Mouse (Mus musculus): ENCODE measurements around the gene Actrt2. TPM values are rescaled to one million over a fixed set of nuclear protein-coding genes. Genes with fewer than 3 reads are reported as not detected.

Actrt2 gene
- polyA plus RNA-seq, 1 experiment: not detected

- Histone ChIP-seq H3K27ac (ENCODE audit: insufficient read depth, low read depth, low read length) (no peak overlapping the region), H3K4me1 (ENCODE audit: control insufficient read depth, insufficient read depth, low read length) (peaks cover 5% of the 10 kb centered on the region; the same call in 1 of the 2 replicates), H3K4me3 (ENCODE audit: insufficient read depth, low read depth, low read length) (no peak overlapping the region)
- TF ChIP-seq CTCF (IDR thresholded peaks at IDR 0.05; ENCODE audit: insufficient read depth, low read depth, low read length): no peak
- TF ChIP-seq POLR2A (IDR thresholded peaks at IDR 0.05; ENCODE audit: insufficient read depth, low read depth, low read length): no peak
- 82% methylated on average over 5 of the region's 5 CpGs for WGBS
Observed at GRCm38 (mm10) chr4:154696552-154696951, 28.9 kb upstream of the Actrt2 start.

DNA sequence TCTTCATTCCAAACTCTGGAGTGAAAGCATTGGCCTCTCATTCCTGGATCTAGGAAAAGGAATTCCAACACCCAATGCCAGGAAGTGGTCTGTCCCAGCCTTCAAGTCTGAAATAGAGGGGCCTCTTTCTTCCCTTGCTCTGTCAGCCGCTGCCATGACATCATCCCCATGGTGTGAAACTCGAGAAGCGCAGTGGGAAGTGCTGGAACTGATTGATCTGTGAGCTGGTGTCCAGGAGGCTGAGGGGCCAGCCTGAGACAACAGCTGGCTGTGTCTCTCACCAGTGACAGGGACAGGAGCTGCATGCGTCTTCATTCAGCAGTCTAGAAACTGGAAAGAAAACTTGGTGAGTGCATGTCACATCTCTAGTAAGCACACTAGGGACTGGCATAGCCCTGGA, 28.5 kb upstream of the Actrt2 start:
- WGBS: 57% methylated on average over 4 of the region's 4 CpGs
- no peak overlapping the region for H3K27ac ChIP-seq (ENCODE audit: insufficient read depth, low read depth, low read length)
- no peak overlapping the region for H3K4me3 ChIP-seq (ENCODE audit: insufficient read depth, low read depth, low read length)
- peaks cover 5% of the 10 kb centered on the region; the same call in 1 of the 2 replicates for H3K4me1 ChIP-seq (ENCODE audit: control insufficient read depth, insufficient read depth, low read length)
- no peak for TF ChIP-seq CTCF (IDR thresholded peaks at IDR 0.05; ENCODE audit: insufficient read depth, low read depth, low read length)
- no peak for TF ChIP-seq POLR2A (IDR thresholded peaks at IDR 0.05; ENCODE audit: insufficient read depth, low read depth, low read length)

DNA sequence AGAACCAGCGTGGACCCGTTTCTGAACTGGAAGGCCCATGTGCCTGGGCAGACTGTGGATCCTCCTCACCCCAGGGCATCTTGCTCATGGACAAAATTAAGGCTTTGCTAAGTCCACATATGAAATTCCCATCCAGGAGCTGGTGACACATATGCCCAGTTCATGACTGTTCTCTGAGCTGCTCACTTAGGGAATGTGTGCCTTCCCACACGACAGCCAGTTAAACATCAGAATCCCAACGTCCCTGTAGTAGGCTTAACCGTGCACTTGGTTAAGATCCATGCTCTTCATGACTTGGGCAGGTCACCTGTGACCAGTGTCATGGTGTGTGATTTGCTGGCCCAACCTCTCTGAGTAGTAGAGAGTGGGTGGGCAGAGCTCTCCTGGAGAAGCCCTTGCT, 26.7 kb upstream of the Actrt2 start:
- Histone ChIP-seq H3K4me1 (ENCODE audit: control insufficient read depth, insufficient read depth, low read length) (peaks cover 5% of the 10 kb centered on the region; the same call in 1 of the 2 replicates), H3K27ac (ENCODE audit: insufficient read depth, low read depth, low read length) (no peak overlapping the region), H3K4me3 (ENCODE audit: insufficient read depth, low read depth, low read length) (no peak overlapping the region)
- WGBS: 89% methylated on average over 5 of the region's 5 CpGs
- TF ChIP-seq CTCF (IDR thresholded peaks at IDR 0.05; ENCODE audit: insufficient read depth, low read depth, low read length): no peak
- TF ChIP-seq POLR2A (IDR thresholded peaks at IDR 0.05; ENCODE audit: insufficient read depth, low read depth, low read length): no peak

DNA sequence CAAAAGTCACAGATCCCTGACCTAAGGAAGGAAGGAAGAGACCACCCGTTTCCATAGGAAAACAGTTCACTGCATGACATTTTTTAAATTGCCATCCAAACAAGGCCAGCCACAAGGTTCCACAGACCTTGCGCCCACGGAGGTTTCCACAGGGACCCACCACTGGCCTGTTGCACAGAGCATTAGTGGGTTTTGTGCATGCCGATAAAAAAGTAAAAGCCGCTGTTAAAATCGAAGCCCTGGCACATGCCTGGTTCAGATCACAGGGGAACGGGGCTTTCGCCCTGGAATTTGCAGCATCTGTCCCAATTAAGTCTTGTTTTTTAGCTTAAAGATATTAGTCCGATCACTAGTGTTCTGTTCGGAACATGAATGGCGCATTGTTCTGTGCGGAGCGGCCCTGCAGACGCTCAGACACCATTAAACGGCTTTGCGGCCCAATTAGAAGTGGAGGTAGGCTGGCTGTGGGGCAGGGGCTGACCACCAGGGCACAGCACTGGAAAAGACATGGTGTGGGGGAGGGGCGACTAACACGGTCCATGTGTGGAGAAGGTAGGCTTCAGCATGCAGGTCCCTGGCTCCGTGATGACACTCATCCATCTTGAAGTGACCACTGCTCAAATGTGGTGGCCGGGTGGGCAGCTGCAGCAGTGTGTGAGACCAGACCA, 25.8 kb upstream of the Actrt2 start:
- H3K27ac ChIP-seq (ENCODE audit: insufficient read depth, low read depth, low read length): no peak overlapping the region
- no peak overlapping the region for H3K4me3 ChIP-seq (ENCODE audit: insufficient read depth, low read depth, low read length)
- TF ChIP-seq POLR2A (IDR thresholded peaks at IDR 0.05; ENCODE audit: insufficient read depth, low read depth, low read length): no peak
- no peak for TF ChIP-seq CTCF (IDR thresholded peaks at IDR 0.05; ENCODE audit: insufficient read depth, low read depth, low read length)
- WGBS: 41% methylated on average over 20 of the region's 20 CpGs
- peaks cover 5% of the 10 kb centered on the region; the same call in 1 of the 2 replicates for H3K4me1 ChIP-seq (ENCODE audit: control insufficient read depth, insufficient read depth, low read length)

DNA sequence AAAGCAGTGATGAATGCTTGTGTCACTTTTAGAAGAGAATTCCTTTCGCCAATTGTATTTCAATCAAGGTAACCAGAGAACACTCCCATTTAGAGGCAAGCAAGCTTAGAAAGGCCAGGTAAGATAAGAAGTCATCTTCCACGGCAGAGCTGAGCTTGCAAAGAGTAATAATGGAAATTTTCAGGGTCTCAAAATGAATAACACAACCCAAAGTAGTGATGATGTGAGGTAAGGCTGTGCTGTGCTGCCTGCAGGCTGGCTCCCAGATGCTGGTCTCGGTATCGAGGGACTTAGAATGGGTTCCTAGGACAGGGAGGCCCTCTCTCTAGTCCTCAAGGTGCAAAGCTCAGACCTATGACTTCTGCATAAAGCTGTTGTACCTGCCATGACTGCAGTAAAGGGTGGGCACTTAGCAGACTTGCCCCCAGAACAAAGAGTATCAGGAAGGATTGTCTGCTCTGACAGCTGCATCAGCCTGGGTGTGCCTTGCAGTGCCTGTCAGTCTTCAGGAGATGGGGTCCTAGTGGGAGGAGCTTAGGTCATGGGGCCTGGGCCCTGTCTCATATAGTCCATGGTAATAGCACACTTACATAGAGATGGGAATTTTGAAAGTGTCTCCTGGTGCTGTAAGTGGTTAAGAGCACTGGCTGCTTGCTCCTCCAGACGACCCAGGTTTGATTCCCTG, 15.5 kb upstream of the Actrt2 start:
- Histone ChIP-seq H3K4me1 (ENCODE audit: control insufficient read depth, insufficient read depth, low read length) (no peaks in the 10 kb centered on the region), H3K27ac (ENCODE audit: insufficient read depth, low read depth, low read length) (no peak overlapping the region), H3K4me3 (ENCODE audit: insufficient read depth, low read depth, low read length) (no peak overlapping the region)
- TF ChIP-seq POLR2A (IDR thresholded peaks at IDR 0.05; ENCODE audit: insufficient read depth, low read depth, low read length): no peak
- no peak for TF ChIP-seq CTCF (IDR thresholded peaks at IDR 0.05; ENCODE audit: insufficient read depth, low read depth, low read length)
- 92% methylated on average over 5 of the region's 5 CpGs for WGBS

GRCm38 (mm10) chr4:154682311-154682710, 14.6 kb upstream of the Actrt2 start:
- TF ChIP-seq CTCF (IDR thresholded peaks at IDR 0.05; ENCODE audit: insufficient read depth, low read depth, low read length) (no peak), POLR2A (IDR thresholded peaks at IDR 0.05; ENCODE audit: insufficient read depth, low read depth, low read length) (no peak)
- Histone ChIP-seq H3K4me1 (ENCODE audit: control insufficient read depth, insufficient read depth, low read length) (no peaks in the 10 kb centered on the region), H3K27ac (ENCODE audit: insufficient read depth, low read depth, low read length) (no peak overlapping the region), H3K4me3 (ENCODE audit: insufficient read depth, low read depth, low read length) (no peak overlapping the region)
- WGBS: 57% methylated on average over 14 of the region's 14 CpGs

DNA sequence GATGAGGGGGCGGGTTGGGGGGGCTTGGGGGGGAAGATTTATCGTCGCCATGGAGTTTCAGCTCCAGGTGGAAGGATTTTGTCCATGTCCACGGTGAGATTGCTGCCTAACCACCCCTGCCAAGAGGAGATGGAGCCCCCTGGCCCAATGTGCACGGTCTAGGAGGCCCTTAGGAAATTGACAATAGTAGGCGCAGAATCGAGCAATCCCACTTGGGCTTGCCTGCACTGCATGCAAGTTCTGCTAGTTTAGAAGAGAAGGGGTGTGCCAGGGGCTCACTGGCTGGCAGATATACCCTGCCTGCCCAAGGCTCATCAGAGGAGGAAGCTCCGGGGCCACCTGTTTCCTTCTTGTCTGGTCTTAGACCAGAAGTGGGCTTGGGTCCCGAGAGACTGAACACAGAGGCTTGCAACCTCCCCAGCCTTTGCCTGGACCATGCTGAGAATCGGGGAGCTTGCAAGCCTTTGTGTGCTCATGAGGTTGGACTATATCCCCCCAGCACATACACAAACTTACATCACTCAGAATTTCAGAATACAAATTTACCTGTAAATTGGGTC, 7.9 kb upstream of the Actrt2 start:
- TF ChIP-seq POLR2A (IDR thresholded peaks at IDR 0.05; ENCODE audit: insufficient read depth, low read depth, low read length) (no peak), CTCF (IDR thresholded peaks at IDR 0.05; ENCODE audit: insufficient read depth, low read depth, low read length) (no peak)
- no peak overlapping the region for H3K4me3 ChIP-seq (ENCODE audit: insufficient read depth, low read depth, low read length)
- 0 out of 2 replicates have a peak, but pooled peaks cover 4% of the 10 kb centered on the region for H3K4me1 ChIP-seq (ENCODE audit: control insufficient read depth, insufficient read depth, low read length)
- no peak overlapping the region for H3K27ac ChIP-seq (ENCODE audit: insufficient read depth, low read depth, low read length)
- 58% methylated on average over 10 of the region's 10 CpGs for WGBS

DNA sequence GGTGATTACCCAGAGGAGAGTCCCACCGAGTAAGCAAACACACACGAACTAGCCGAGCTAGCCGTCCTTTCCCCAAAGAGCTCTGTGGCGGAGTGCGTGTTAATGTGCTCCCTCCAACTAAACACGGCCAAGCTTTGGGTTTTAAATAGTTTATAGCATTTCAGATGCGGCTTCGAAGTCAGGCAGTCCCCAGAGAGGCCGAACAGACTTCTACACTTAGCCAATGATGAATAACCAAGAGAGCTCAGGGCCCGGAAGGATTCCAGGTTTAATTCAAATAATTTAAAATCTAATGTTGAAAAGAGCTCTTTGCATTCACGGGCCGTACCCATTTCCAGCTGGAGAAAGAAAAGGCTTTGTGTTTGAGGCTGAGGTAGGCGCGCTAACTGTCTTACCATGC, 7.3 kb upstream of the Actrt2 start:
- Histone ChIP-seq H3K4me1 (ENCODE audit: control insufficient read depth, insufficient read depth, low read length) (0 out of 2 replicates have a peak, but pooled peaks cover 4% of the 10 kb centered on the region), H3K27ac (ENCODE audit: insufficient read depth, low read depth, low read length) (no peak overlapping the region), H3K4me3 (ENCODE audit: insufficient read depth, low read depth, low read length) (no peak overlapping the region)
- 25% methylated on average over 15 of the region's 15 CpGs for WGBS
- TF ChIP-seq POLR2A (IDR thresholded peaks at IDR 0.05; ENCODE audit: insufficient read depth, low read depth, low read length) (no peak), CTCF (IDR thresholded peaks at IDR 0.05; ENCODE audit: insufficient read depth, low read depth, low read length) (no peak)

- TF ChIP-seq POLR2A (IDR thresholded peaks at IDR 0.05; ENCODE audit: insufficient read depth, low read depth, low read length): no peak
- peak; percentile 89 for TF ChIP-seq CTCF (IDR thresholded peaks at IDR 0.05; ENCODE audit: insufficient read depth, low read depth, low read length)
- Histone ChIP-seq H3K4me3 (ENCODE audit: insufficient read depth, low read depth, low read length) (no peak overlapping the region), H3K27ac (ENCODE audit: insufficient read depth, low read depth, low read length) (no peak overlapping the region), H3K4me1 (ENCODE audit: control insufficient read depth, insufficient read depth, low read length) (0 out of 2 replicates have a peak, but pooled peaks cover 4% of the 10 kb centered on the region)
- WGBS: 4% methylated on average over 12 of the region's 12 CpGs
Observed at GRCm38 (mm10) chr4:154674541-154674940, 6.9 kb upstream of the Actrt2 start.

Measured in olfactory bulb, adult 2 months (tissue).